Mouse (Mus musculus): Measurements from ENCODE around the gene Ptprq. TPM values are rescaled to one million over a fixed set of nuclear protein-coding genes. Genes with fewer than 3 reads are reported as not detected.

The Ptprq gene
- total RNA-seq, 1 experiment = 0.04 TPM

DNA sequence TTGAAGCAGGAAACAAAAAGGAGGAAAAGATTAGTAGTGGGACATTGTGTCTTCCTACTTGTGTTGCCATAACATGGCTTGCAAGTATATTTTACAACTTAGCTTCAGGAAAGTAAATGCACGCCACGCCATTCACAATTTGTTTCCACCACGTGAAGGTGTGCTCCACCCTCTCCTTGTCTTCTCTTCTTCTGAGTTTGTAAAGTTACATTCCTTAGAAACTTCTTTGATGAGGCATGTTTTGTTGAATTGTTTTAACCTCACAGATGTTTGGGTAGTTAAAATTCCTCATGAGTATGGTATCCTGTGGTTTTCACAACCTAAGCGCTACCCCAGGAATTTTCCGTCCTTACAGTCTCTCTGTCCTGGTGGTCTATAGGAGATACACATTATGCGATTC is 118.5 kb downstream of the Ptprq start:
- H3K4me3 ChIP-seq (ENCODE audit: insufficient read depth in 1 of 2, low read depth in 1 of 2, low read length in 2 of 2, poor library complexity in 1 of 2, severe bottlenecking in 1 of 2) = no peak overlapping the region
- in situ Hi-C loops (cut with MboI; ENCODE audit: low sequenced_read_pairs in 2 of 2, unreplicated experiment in 2 of 2) = no loop called here
- H3K9ac ChIP-seq (ENCODE audit: insufficient read depth, low read depth, low read length, poor library complexity, severe bottlenecking) = no peak overlapping the region
- no peak overlapping the region for H3K27ac ChIP-seq (ENCODE audit: insufficient read depth, low read depth, low read length, poor library complexity, severe bottlenecking)
- TF ChIP-seq CHD2 (IDR thresholded peaks at IDR 0.05; ENCODE audit: low read depth, low read length) (no peak), HCFC1 (IDR thresholded peaks at IDR 0.05; ENCODE audit: borderline replicate concordance, insufficient read depth, low read length) (no peak), ZC3H11A (IDR thresholded peaks at IDR 0.05; ENCODE audit: borderline replicate concordance, low read depth, low read length) (no peak), ZNF384 (IDR thresholded peaks at IDR 0.05; ENCODE audit: low read depth, low read length) (no peak), MAFK (IDR thresholded peaks at IDR 0.05; ENCODE audit: insufficient read depth, low read depth, low read length) (no peak)
- no peak for DNase-seq (ENCODE audit: low read depth, low spot score)
- H3K9me3 ChIP-seq (ENCODE audit: control insufficient read depth, insufficient read depth, low read depth, low read length) = no peaks in the 10 kb centered on the region
- no peaks in the 10 kb centered on the region for H3K4me1 ChIP-seq (ENCODE audit: control insufficient read depth in 2 of 2, insufficient read depth in 2 of 2, low read length in 2 of 2, poor library complexity in 1 of 2)
- no peaks in the 10 kb centered on the region for H3K36me3 ChIP-seq (ENCODE audit: control insufficient read depth, insufficient read depth, low read length, poor library complexity, severe bottlenecking)

DNA sequence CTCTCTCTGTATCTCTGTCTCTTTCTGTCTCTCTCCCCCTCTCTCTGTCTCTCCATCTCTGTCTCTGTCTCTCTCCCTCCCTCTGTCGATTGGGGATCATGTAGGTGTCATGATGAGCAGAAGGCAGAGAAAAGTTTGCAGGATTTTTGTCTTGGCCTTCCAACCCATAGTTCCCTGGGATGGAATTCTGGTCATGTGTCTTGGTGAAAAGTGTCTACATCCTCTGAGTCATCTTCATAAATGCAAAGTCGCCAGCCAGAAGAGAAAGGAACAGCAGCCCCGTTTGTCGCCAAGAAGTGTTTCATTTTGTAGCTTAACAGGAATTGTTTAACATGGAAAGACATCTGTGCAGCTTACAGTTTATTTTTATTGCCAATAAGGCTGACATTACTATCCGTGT is 136.5 kb downstream of the Ptprq start:
- Histone ChIP-seq H3K27ac (ENCODE audit: insufficient read depth, low read depth, low read length, poor library complexity, severe bottlenecking) (no peak overlapping the region), H3K36me3 (ENCODE audit: control insufficient read depth, insufficient read depth, low read length, poor library complexity, severe bottlenecking) (no peaks in the 10 kb centered on the region), H3K4me1 (ENCODE audit: control insufficient read depth in 2 of 2, insufficient read depth in 2 of 2, low read length in 2 of 2, poor library complexity in 1 of 2) (no peaks in the 10 kb centered on the region), H3K9me3 (ENCODE audit: control insufficient read depth, insufficient read depth, low read depth, low read length) (no peaks in the 10 kb centered on the region), H3K9ac (ENCODE audit: insufficient read depth, low read depth, low read length, poor library complexity, severe bottlenecking) (no peak overlapping the region), H3K4me3 (ENCODE audit: insufficient read depth in 1 of 2, low read depth in 1 of 2, low read length in 2 of 2, poor library complexity in 1 of 2, severe bottlenecking in 1 of 2) (no peak overlapping the region)
- in situ Hi-C loops (cut with MboI; ENCODE audit: low sequenced_read_pairs in 2 of 2, unreplicated experiment in 2 of 2) = no loop called here
- DNase-seq (ENCODE audit: low read depth, low spot score) = no peak
- no peak for TF ChIP-seq ZNF384 (IDR thresholded peaks at IDR 0.05; ENCODE audit: low read depth, low read length)
- no peak for TF ChIP-seq HCFC1 (IDR thresholded peaks at IDR 0.05; ENCODE audit: borderline replicate concordance, insufficient read depth, low read length)
- no peak for TF ChIP-seq MAFK (IDR thresholded peaks at IDR 0.05; ENCODE audit: insufficient read depth, low read depth, low read length)
- TF ChIP-seq CHD2 (IDR thresholded peaks at IDR 0.05; ENCODE audit: low read depth, low read length) = no peak

DNA sequence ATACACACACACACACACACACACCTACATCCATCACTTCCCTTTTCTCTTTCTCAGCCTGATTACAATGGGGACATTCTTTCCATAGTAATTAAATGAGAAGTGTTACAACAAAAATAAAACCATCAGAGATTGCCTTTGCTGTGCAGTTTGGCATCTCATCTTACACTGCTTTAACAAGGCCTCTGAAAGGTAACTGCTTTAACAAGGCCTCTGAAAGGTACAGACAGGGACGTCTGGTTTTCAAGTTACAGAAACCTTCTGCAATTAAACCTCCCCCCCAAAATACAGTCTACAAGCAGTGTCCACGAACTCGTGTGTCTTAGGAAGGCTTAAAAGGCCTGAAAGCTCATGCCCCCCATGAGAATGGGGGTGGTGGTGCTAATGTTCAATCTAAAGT is 150.8 kb downstream of the Ptprq start:
- Histone ChIP-seq H3K27ac (ENCODE audit: insufficient read depth, low read depth, low read length, poor library complexity, severe bottlenecking) (no peak overlapping the region), H3K4me3 (ENCODE audit: insufficient read depth in 1 of 2, low read depth in 1 of 2, low read length in 2 of 2, poor library complexity in 1 of 2, severe bottlenecking in 1 of 2) (no peak overlapping the region), H3K36me3 (ENCODE audit: control insufficient read depth, insufficient read depth, low read length, poor library complexity, severe bottlenecking) (no peaks in the 10 kb centered on the region), H3K9me3 (ENCODE audit: control insufficient read depth, insufficient read depth, low read depth, low read length) (no peaks in the 10 kb centered on the region), H3K9ac (ENCODE audit: insufficient read depth, low read depth, low read length, poor library complexity, severe bottlenecking) (no peak overlapping the region), H3K4me1 (ENCODE audit: control insufficient read depth in 2 of 2, insufficient read depth in 2 of 2, low read length in 2 of 2, poor library complexity in 1 of 2) (no peaks in the 10 kb centered on the region)
- in situ Hi-C loops (cut with MboI; ENCODE audit: low sequenced_read_pairs in 2 of 2, unreplicated experiment in 2 of 2) = no loop called here
- no peak for TF ChIP-seq MAFK (IDR thresholded peaks at IDR 0.05; ENCODE audit: insufficient read depth, low read depth, low read length)
- no peak for TF ChIP-seq HCFC1 (IDR thresholded peaks at IDR 0.05; ENCODE audit: borderline replicate concordance, insufficient read depth, low read length)
- no peak for TF ChIP-seq CHD2 (IDR thresholded peaks at IDR 0.05; ENCODE audit: low read depth, low read length)
- TF ChIP-seq ZC3H11A (IDR thresholded peaks at IDR 0.05; ENCODE audit: borderline replicate concordance, low read depth, low read length) = no peak
- no peak for TF ChIP-seq ZNF384 (IDR thresholded peaks at IDR 0.05; ENCODE audit: low read depth, low read length)
- DNase-seq (ENCODE audit: low read depth, low spot score) = no peak

DNA sequence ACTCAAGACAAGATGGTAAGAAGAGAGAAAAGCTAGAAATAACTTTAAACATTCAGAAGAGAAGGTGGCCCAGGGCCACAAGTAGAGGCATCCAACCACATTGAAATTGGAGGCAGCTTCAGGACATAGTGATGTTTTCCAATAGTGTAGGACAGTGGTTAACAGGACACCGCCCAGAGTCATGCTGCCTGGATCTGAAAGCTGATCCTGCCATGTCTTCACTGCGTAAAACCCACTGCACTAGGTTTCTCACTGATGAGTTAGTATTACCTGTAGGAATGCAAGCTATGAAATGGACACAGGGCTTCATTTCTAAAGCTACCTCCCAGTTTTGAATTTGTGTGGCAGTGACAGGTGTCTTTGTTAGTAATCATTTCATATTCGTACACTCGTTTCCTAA is 151.6 kb downstream of the Ptprq start:
- H3K27ac ChIP-seq (ENCODE audit: insufficient read depth, low read depth, low read length, poor library complexity, severe bottlenecking) = no peak overlapping the region
- no peaks in the 10 kb centered on the region for H3K4me1 ChIP-seq (ENCODE audit: control insufficient read depth in 2 of 2, insufficient read depth in 2 of 2, low read length in 2 of 2, poor library complexity in 1 of 2)
- H3K36me3 ChIP-seq (ENCODE audit: control insufficient read depth, insufficient read depth, low read length, poor library complexity, severe bottlenecking) = no peaks in the 10 kb centered on the region
- no peaks in the 10 kb centered on the region for H3K9me3 ChIP-seq (ENCODE audit: control insufficient read depth, insufficient read depth, low read depth, low read length)
- TF ChIP-seq ZNF384 (IDR thresholded peaks at IDR 0.05; ENCODE audit: low read depth, low read length) = no peak
- TF ChIP-seq MAFK (IDR thresholded peaks at IDR 0.05; ENCODE audit: insufficient read depth, low read depth, low read length) = no peak
- no peak for TF ChIP-seq ZC3H11A (IDR thresholded peaks at IDR 0.05; ENCODE audit: borderline replicate concordance, low read depth, low read length)
- TF ChIP-seq HCFC1 (IDR thresholded peaks at IDR 0.05; ENCODE audit: borderline replicate concordance, insufficient read depth, low read length) = no peak
- no peak for TF ChIP-seq CHD2 (IDR thresholded peaks at IDR 0.05; ENCODE audit: low read depth, low read length)
- no peak overlapping the region for H3K9ac ChIP-seq (ENCODE audit: insufficient read depth, low read depth, low read length, poor library complexity, severe bottlenecking)
- in situ Hi-C loops (cut with MboI; ENCODE audit: low sequenced_read_pairs in 2 of 2, unreplicated experiment in 2 of 2) = no loop called here
- no peak overlapping the region for H3K4me3 ChIP-seq (ENCODE audit: insufficient read depth in 1 of 2, low read depth in 1 of 2, low read length in 2 of 2, poor library complexity in 1 of 2, severe bottlenecking in 1 of 2)
- DNase-seq (ENCODE audit: low read depth, low spot score) = no peak

DNA sequence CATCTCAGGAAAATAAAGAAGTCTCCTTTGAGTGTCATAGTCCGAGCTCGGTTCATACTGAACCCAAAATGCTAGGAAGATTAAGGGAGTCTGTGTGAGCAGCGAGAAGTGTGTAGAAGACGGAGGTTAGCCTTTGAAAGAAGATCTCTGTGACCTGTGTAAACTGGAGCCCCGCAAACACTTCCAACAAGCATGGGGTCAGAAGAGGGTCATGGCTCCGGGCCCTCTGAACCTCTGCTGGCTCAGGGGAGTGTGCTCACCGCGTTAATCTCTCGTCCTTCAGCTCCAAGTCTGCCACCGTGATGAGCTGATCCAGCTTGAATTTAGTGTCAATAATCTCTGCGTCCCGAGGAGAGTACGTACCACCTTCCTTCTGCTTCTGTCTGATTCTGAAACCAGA is 157.0 kb downstream of the Ptprq start:
- Histone ChIP-seq H3K4me3 (ENCODE audit: insufficient read depth in 1 of 2, low read depth in 1 of 2, low read length in 2 of 2, poor library complexity in 1 of 2, severe bottlenecking in 1 of 2) (no peak overlapping the region), H3K4me1 (ENCODE audit: control insufficient read depth in 2 of 2, insufficient read depth in 2 of 2, low read length in 2 of 2, poor library complexity in 1 of 2) (peaks cover 0 to 2% of the 10 kb centered on the region in 2 experiments; a peak in 1 of 4 replicates), H3K27ac (ENCODE audit: insufficient read depth, low read depth, low read length, poor library complexity, severe bottlenecking) (no peak overlapping the region), H3K9me3 (ENCODE audit: control insufficient read depth, insufficient read depth, low read depth, low read length) (no peaks in the 10 kb centered on the region), H3K9ac (ENCODE audit: insufficient read depth, low read depth, low read length, poor library complexity, severe bottlenecking) (no peak overlapping the region), H3K36me3 (ENCODE audit: control insufficient read depth, insufficient read depth, low read length, poor library complexity, severe bottlenecking) (no peaks in the 10 kb centered on the region)
- DNase-seq (ENCODE audit: low read depth, low spot score) = no peak
- TF ChIP-seq ZNF384 (IDR thresholded peaks at IDR 0.05; ENCODE audit: low read depth, low read length) (no peak), MAFK (IDR thresholded peaks at IDR 0.05; ENCODE audit: insufficient read depth, low read depth, low read length) (no peak), HCFC1 (IDR thresholded peaks at IDR 0.05; ENCODE audit: borderline replicate concordance, insufficient read depth, low read length) (no peak), ZC3H11A (IDR thresholded peaks at IDR 0.05; ENCODE audit: borderline replicate concordance, low read depth, low read length) (no peak), CHD2 (IDR thresholded peaks at IDR 0.05; ENCODE audit: low read depth, low read length) (no peak)
- in situ Hi-C loops (cut with MboI; ENCODE audit: low sequenced_read_pairs in 2 of 2, unreplicated experiment in 2 of 2) = no loop called here
